Mouse (Mus musculus) neural tube, embryonic 15.5 days (tissue): ENCODE data around the gene Gm2115. TPM values are rescaled to one million over a fixed set of nuclear protein-coding genes. Genes with fewer than 3 reads are reported as not detected.

ENCODE experiments used
- ATAC-seq: fragments of 200-750 bp; cut with Nextera tagmentation; 2 replicates; pipeline ENCODE4 v1.8.0; 2017; ENCODE audit warnings: mild to moderate bottlenecking, moderate TSS enrichment, moderate library complexity; ENCODE audit not compliant: low FRiP score
- H3K27ac ChIP-seq: fragments of 300-500 bp; sonication (generic); replicated peaks from 2 replicates; pipeline ENCODE4 v1.5.1; 2015; ENCODE audit warnings: mild to moderate bottlenecking, inconsistent platforms
- H3K27me3 ChIP-seq: fragments of 300-500 bp; sonication (generic); replicated peaks from 2 replicates; pipeline ENCODE4 v1.6.1; 2015; ENCODE audit warnings: inconsistent platforms
- H3K36me3 ChIP-seq: fragments of 300-500 bp; sonication (generic); 2 replicates; pipeline ENCODE4 v1.6.1; 2015; ENCODE audit warnings: inconsistent platforms
- H3K4me1 ChIP-seq: fragments of 300-500 bp; sonication (generic); 2 replicates; pipeline ENCODE4 v1.6.1; 2015; ENCODE audit warnings: inconsistent platforms
- H3K4me2 ChIP-seq: fragments of 300-500 bp; sonication (generic); 2 replicates; pipeline ENCODE4 v1.6.1; 2015; ENCODE audit warnings: inconsistent platforms, mild to moderate bottlenecking, moderate library complexity
- H3K4me3 ChIP-seq: fragments of 300-500 bp; sonication (generic); replicated peaks from 2 replicates; pipeline ENCODE4 v1.5.1; 2015; ENCODE audit warnings: mild to moderate bottlenecking, inconsistent platforms
- H3K9ac ChIP-seq: fragments of 300-500 bp; sonication (generic); replicated peaks from 2 replicates; pipeline ENCODE4 v1.6.1; 2015; ENCODE audit warnings: mild to moderate bottlenecking, inconsistent platforms
- H3K9me3 ChIP-seq: fragments of 300-500 bp; sonication (generic); replicated peaks from 2 replicates; pipeline ENCODE4 v1.6.1; 2016; ENCODE audit warnings: inconsistent platforms
- WGBS: fragments of 180-500 bp; shearing (Covaris S2); methylation state at CpG from one replicate; pipeline ENCODE4 v1.1.7; 2015; ENCODE audit warnings: mixed read lengths; 5-methylcytosine and 5-hydroxymethylcytosine counted together
- polyA plus RNA-seq: library from polyadenylated mRNA; unstranded; fragments of >200 nt; fragmentation: Nextera tagmentation; extraction: Ambion mirVana; gene quantifications from 2 replicates; pipeline ENCODE4 v1.2.1, GENCODE M21; 2015

The Gm2115 gene
- polyA plus RNA-seq, 1 experiment from 2014 or later = 3.8 TPM

- ATAC-seq = peak; percentile 55; the same call in 1 of the 2 replicates
- no peaks in the 10 kb centered on the region for H3K4me1 ChIP-seq
- H3K27ac ChIP-seq = no peak overlapping the region
- H3K4me3 ChIP-seq = no peak overlapping the region
- H3K9ac ChIP-seq = no peak overlapping the region
- no peaks in the 10 kb centered on the region for H3K36me3 ChIP-seq
- H3K4me2 ChIP-seq = no peak overlapping the region
- H3K27me3 ChIP-seq = no peaks in the 10 kb centered on the region
- no peaks in the 10 kb centered on the region for H3K9me3 ChIP-seq
- 44% methylated on average over 4 of the region's 4 CpGs for WGBS
Measured at GRCm38 (mm10) chr7:84546667-84547066, 17.9 kb downstream of the Gm2115 start.

- Histone ChIP-seq H3K36me3 (no peaks in the 10 kb centered on the region), H3K27me3 (no peaks in the 10 kb centered on the region), H3K27ac (no peak overlapping the region), H3K4me2 (no peak overlapping the region), H3K4me1 (no peaks in the 10 kb centered on the region), H3K4me3 (no peak overlapping the region), H3K9ac (no peak overlapping the region), H3K9me3 (no peaks in the 10 kb centered on the region)
- 95% methylated on average over 2 of the region's 2 CpGs for WGBS
- ATAC-seq = no peak
Measured at GRCm38 (mm10) chr7:84551472-84551871, 22.7 kb downstream of the Gm2115 start.

GRCm38 (mm10) chr7:84555294-84555693 is 26.5 kb downstream of the Gm2115 start:
- Histone ChIP-seq H3K4me3 (no peak overlapping the region), H3K9ac (no peak overlapping the region), H3K36me3 (no peaks in the 10 kb centered on the region), H3K27me3 (no peaks in the 10 kb centered on the region), H3K4me2 (no peak overlapping the region), H3K27ac (no peak overlapping the region; the same call in 1 of the 2 replicates), H3K9me3 (no peaks in the 10 kb centered on the region), H3K4me1 (no peaks in the 10 kb centered on the region)
- ATAC-seq = peak; percentile 70
- 49% methylated on average over 3 of the region's 3 CpGs for WGBS

GRCm38 (mm10) chr7:84557332-84557731 is 28.6 kb downstream of the Gm2115 start:
- H3K4me1 ChIP-seq = no peaks in the 10 kb centered on the region
- no peaks in the 10 kb centered on the region for H3K9me3 ChIP-seq
- 72% methylated on average over 3 of the region's 3 CpGs for WGBS
- H3K27ac ChIP-seq = no peak overlapping the region
- no peaks in the 10 kb centered on the region for H3K27me3 ChIP-seq
- H3K9ac ChIP-seq = no peak overlapping the region
- no peaks in the 10 kb centered on the region for H3K36me3 ChIP-seq
- no peak overlapping the region for H3K4me3 ChIP-seq
- no peak for ATAC-seq
- H3K4me2 ChIP-seq = no peak overlapping the region

GRCm38 (mm10) chr7:84560500-84560899 is 31.7 kb downstream of the Gm2115 start:
- Histone ChIP-seq H3K9ac (no peak overlapping the region), H3K27ac (no peak overlapping the region), H3K4me2 (no peak overlapping the region), H3K9me3 (no peaks in the 10 kb centered on the region), H3K27me3 (no peaks in the 10 kb centered on the region), H3K4me3 (no peak overlapping the region), H3K4me1 (no peaks in the 10 kb centered on the region), H3K36me3 (no peaks in the 10 kb centered on the region)
- no peak for ATAC-seq
- 100% methylated on average over 1 of the region's 1 CpGs for WGBS

GRCm38 (mm10) chr7:84564236-84564635 is 35.5 kb downstream of the Gm2115 start:
- Histone ChIP-seq H3K36me3 (no peaks in the 10 kb centered on the region), H3K27me3 (no peaks in the 10 kb centered on the region), H3K4me1 (no peaks in the 10 kb centered on the region), H3K4me2 (no peak overlapping the region), H3K27ac (no peak overlapping the region), H3K4me3 (no peak overlapping the region), H3K9me3 (no peaks in the 10 kb centered on the region), H3K9ac (no peak overlapping the region)
- WGBS = 86% methylated on average over 3 of the region's 3 CpGs
- no peak for ATAC-seq

- H3K9ac ChIP-seq = no peak overlapping the region
- H3K27me3 ChIP-seq = no peaks in the 10 kb centered on the region
- no peak overlapping the region for H3K4me3 ChIP-seq
- 78% methylated on average over 6 of the region's 6 CpGs for WGBS
- no peak overlapping the region for H3K27ac ChIP-seq
- H3K4me2 ChIP-seq = no peak overlapping the region
- no peak for ATAC-seq
- H3K36me3 ChIP-seq = no peaks in the 10 kb centered on the region
- H3K9me3 ChIP-seq = no peaks in the 10 kb centered on the region
- H3K4me1 ChIP-seq = no peaks in the 10 kb centered on the region
Measured at GRCm38 (mm10) chr7:84566200-84566599, 37.4 kb downstream of the Gm2115 start.

- H3K27ac ChIP-seq = no peak overlapping the region
- no peaks in the 10 kb centered on the region for H3K4me1 ChIP-seq
- no peaks in the 10 kb centered on the region for H3K36me3 ChIP-seq
- H3K27me3 ChIP-seq = no peaks in the 10 kb centered on the region
- no peak overlapping the region for H3K4me3 ChIP-seq
- no peak for ATAC-seq
- 80% methylated on average over 2 of the region's 2 CpGs for WGBS
- no peaks in the 10 kb centered on the region for H3K9me3 ChIP-seq
- no peak overlapping the region for H3K9ac ChIP-seq
- no peak overlapping the region for H3K4me2 ChIP-seq
Measured at GRCm38 (mm10) chr7:84577034-84577433, 48.3 kb downstream of the Gm2115 start.

GRCm38 (mm10) chr7:84578841-84579240 is 50.1 kb downstream of the Gm2115 start:
- Histone ChIP-seq H3K4me3 (no peak overlapping the region), H3K27me3 (no peaks in the 10 kb centered on the region), H3K4me1 (no peaks in the 10 kb centered on the region), H3K36me3 (no peaks in the 10 kb centered on the region), H3K9me3 (no peaks in the 10 kb centered on the region), H3K9ac (no peak overlapping the region), H3K4me2 (no peak overlapping the region), H3K27ac (no peak overlapping the region)
- 71% methylated on average over 1 of the region's 1 CpGs for WGBS
- ATAC-seq = no peak

GRCm38 (mm10) chr7:84579769-84580168 is 51.0 kb downstream of the Gm2115 start:
- ATAC-seq = no peak
- no peak overlapping the region for H3K4me3 ChIP-seq
- no peaks in the 10 kb centered on the region for H3K27me3 ChIP-seq
- WGBS = 85% methylated on average over 1 of the region's 1 CpGs
- no peak overlapping the region for H3K27ac ChIP-seq
- H3K9me3 ChIP-seq = no peaks in the 10 kb centered on the region
- no peaks in the 10 kb centered on the region for H3K4me1 ChIP-seq
- no peak overlapping the region for H3K4me2 ChIP-seq
- no peak overlapping the region for H3K9ac ChIP-seq
- H3K36me3 ChIP-seq = no peaks in the 10 kb centered on the region

- H3K9me3 ChIP-seq = no peaks in the 10 kb centered on the region
- H3K9ac ChIP-seq = no peak overlapping the region
- H3K4me1 ChIP-seq = no peaks in the 10 kb centered on the region
- no peak overlapping the region for H3K4me3 ChIP-seq
- ATAC-seq = no peak
- H3K4me2 ChIP-seq = no peak overlapping the region
- H3K27ac ChIP-seq = no peak overlapping the region
- H3K36me3 ChIP-seq = no peaks in the 10 kb centered on the region
- no peaks in the 10 kb centered on the region for H3K27me3 ChIP-seq
- WGBS = 93% methylated on average over 4 of the region's 4 CpGs
Measured at GRCm38 (mm10) chr7:84585086-84585485, 56.3 kb downstream of the Gm2115 start.

GRCm38 (mm10) chr7:84586360-84587100 is 57.8 kb downstream of the Gm2115 start:
- Histone ChIP-seq H3K4me2 (no peak overlapping the region), H3K9ac (no peak overlapping the region), H3K9me3 (no peaks in the 10 kb centered on the region), H3K27ac (no peak overlapping the region), H3K4me3 (no peak overlapping the region), H3K27me3 (no peaks in the 10 kb centered on the region), H3K36me3 (no peaks in the 10 kb centered on the region), H3K4me1 (no peaks in the 10 kb centered on the region)
- ATAC-seq = no peak
- 51% methylated on average over 3 of the region's 3 CpGs for WGBS
